Mouse (Mus musculus) retina, postnatal 1 day (tissue): ENCODE measurements at regions not wholly inside any gene's neighbourhood (a gene's known extent, or its start where the extent isn't known, plus 50 kb on each side); places are given as distances from the start of the nearest gene placed in this dataset.

ENCODE experiments used
- DNase-seq: peaks from one replicate; pipeline ENCODE4 v3.0.0-alpha.2; 2012

DNA sequence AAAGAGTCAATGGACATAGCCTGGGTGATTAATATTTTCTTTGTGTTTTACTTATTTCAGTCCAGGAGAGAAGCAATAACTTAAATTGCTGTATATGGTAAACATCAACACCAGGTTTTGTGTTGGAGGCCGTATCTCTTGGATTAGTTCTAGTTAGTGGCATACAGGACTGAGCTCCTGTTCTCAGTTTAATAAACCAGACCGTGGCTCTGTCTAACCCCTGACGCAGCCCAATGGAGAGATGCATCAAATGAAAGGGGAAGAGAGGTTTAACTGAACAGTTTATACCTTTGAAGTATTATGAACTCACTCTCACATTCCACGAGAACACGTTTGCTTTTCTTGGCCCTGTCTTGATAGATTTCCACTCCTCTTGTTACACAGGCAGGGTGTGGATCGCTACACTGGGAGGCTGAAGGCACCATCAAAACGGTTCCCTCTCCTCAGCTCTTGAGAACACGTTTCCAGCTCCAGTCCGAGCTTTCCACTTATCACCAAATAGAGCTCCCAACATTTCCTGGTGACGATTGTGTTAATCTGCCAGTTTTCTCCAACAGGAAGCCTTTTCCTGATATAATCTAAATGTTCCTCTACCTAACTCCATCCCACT lies 54.0 kb upstream of the Cerkl start:
- DNase-seq, result no peak

DNA sequence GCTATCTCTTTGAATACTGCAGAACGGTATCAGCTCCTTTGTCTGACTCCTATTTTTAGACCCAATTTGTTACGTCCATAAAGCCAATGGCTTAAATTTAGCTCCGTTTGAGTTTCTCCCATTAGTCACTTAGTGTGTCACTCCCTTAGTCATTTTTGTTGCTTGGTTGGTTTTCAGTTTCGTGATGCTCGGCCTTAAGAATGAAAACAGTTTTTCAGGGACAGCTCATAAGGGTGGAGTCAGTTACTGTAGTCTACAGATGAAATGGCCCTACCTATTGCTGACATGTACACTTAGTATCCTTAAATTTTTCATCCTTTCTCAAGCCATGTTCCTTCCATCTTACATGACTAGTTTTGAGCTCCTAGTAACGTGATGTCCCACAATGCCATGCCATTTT lies 54.5 kb upstream of the Cerkl start:
- DNase-seq, result no peak

DNA sequence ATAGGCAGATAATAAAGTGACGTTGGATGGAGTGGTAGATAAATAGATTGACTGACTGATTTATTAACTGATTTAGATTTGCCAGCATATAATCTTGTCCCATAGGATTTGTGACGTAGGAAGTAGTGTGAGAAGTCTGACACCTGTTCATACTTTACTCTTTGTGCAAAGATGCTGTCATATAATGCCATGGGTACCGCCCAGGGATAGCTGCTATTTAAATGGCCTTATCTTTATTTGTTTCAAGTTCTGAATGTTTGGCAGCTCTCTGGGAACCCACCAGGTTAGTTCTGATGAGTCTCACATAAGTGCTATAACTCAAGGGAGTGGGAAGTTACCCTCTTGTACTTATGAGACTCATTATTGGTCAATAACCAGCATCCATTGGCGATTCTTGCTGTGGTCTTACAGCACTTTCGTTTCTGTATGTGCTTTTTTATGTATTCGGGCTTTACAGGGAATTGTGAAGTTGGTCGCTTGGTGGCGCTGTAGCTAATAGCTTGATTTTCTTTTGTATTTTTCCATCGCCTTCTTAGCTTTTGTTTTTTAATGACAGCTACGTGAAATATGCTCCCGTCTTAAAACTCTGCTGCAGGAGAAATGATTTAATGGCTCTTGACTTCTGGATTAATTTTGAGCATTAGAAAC lies 55.2 kb upstream of the Cerkl start:
- peak; percentile 80 for DNase-seq

DNA sequence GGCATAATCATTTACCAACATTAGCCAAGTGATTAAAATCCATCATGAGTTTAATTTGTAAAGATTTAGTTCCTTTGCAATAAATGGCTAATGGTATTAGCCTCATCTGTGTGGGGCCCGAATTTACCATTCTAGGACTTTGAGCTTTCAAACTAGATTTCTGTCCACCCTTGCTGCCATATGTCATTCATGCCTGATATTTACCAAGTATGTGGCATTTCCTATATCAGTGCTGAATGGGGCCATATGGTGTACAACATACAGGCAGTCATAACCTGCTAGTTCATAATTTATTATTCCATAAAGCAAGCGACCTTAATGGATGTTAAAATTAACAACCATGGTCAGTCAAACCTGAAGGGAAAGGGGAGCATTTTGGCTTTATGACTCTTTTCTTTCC lies 55.8 kb upstream of the Cerkl start:
- no peak for DNase-seq

DNA sequence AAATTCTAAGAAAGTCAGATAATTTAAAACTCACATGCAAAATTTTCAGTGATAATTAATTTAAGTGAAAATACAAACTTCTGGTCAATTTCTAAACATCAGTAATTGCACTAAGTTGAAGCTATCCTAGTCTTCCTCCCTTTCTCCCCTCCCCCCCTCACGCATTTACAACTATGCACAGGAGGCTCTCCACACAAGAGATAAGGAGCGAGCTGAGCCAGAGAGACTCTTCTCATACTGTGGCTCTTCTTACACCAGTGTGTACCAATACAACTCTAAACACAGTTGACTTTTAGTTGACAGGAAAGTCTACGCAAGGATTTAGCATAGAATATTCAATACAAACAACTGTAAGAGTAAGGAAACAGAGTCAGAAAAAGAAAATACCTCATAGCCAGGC lies 57.1 kb upstream of the Cerkl start:
- no peak for DNase-seq

DNA sequence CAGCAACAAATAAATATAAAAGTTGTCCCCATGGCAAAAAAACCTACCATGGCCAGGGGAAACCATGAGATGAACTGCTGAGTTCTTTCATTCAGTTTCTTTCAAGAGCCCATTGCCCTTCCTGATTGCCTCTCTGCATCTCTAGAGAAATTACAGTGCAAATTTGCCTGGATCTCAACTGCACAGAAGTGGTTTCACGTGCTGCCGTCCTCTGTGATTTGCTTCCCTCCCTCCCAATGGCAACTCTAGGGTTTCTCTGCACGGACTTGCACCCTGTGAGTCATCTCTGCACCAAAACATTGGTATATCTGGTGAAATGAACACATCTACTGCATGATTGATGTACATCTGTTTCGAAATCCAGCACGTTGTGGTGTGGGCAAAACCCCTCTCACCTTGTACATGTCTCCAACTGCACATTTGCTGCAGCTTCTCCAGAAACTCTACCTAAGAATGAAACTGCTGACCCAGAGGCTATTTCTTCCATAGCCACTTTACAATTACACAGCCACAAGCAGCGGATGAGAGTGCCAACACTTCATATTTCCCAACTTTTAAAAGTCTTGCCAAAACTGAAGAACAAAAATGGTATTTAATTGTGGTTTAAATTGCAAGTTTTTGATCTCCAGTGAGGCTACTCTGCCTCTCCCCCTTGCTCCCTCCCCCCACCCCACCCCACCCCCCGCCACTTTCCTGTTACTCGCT lies 61.6 kb upstream of the Cerkl start:
- DNase-seq, result no peak

DNA sequence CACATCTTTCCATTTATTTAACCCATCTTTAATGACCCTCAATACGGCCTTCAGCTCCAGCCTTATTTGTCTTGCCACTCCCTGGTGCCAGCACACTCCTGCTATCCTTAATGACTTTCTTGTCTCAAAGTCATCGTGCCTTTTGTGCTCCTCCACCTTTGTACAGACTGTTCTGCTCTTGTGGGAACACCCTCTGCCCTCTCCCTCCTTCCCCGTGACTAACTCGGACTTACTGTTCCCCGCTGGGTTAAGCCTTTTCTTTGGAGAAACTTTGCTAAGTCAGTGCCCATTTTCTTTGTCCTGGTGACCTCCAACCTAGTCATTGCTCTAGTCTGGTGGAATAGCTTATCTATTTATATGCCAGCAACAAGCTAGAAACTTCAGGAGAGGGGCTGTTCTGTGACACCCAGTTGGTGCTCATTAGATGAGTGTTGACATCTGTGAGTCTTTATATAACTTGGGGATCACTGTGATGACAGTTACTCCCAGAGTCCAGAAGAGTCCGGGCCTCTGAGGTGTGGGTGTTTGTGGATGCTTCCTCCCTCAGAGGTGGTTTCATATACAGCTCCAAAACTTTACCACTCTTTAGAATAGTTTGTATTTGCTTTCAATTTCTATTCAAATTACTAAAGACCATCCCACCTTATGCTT lies 63.3 kb upstream of the Cerkl start:
- no peak for DNase-seq

DNA sequence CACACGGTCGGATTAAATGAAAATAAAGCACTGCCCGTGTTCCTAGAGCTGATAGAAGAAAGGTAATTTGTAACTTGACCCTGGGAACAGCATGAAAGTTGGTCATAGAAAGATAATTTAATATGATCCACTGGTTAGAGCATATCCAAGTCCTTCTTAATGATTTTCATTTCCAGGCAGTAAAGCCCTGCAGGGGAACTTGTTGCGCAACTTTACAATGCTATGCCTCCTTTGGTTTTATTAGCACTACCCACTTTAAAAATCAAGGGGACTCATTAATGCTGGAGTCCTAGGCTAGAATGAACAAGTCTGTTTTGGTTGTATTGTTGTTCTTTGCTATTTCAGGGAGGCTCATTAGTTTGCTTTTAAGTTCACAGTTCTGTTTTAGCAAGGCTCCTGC lies 66.9 kb upstream of the Cerkl start:
- no peak for DNase-seq

DNA sequence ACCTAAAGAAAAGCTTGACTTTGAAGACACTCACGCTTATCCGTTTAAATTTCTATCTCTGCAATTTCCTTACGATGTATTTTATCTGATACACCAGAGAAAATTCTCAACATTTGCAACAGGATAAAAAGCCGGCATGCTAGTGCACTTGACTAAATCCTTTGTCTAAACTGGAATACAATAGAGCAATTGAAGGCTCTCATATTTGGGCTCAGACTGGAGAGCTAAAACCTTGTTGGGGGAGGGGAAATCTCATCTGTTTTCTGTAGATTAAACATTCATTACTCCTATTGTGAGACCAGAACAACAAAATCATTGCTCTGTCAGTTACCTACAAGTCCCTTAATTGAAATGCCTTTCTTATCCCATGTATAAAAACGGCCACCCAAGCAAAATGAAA lies 70.9 kb upstream of the Cerkl start:
- DNase-seq, result peak; percentile 79

DNA sequence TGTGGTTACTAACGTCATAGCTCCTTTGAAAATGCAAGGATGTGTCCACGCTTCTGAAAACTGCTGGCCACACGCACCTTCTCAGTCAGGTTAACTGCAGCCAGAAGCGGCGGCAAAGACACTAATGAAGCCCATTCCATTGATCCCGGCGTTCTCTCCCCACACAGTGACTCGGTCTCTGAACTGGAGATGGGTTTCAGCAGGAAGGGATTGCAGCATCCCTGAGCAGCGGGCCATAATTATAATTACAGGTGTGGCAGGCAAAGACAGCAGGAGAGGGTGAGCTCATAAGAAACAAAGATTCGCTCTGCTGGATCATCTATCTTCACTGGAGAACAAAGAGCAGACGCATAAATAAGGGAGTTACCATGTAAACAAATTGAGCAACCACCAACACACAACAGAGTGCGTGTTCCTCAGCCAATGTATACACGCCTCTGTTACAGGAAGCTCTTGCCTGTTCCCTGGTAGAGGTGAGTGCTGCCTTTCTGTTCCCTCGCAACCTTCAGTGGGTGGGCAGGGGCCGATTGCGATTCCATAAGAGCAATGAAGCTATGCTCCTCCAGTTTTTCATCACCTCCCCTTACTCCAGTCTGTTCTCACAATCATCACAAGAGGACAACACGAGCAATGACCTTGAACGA lies 71.9 kb upstream of the Cerkl start:
- peak; percentile 43 for DNase-seq

DNA sequence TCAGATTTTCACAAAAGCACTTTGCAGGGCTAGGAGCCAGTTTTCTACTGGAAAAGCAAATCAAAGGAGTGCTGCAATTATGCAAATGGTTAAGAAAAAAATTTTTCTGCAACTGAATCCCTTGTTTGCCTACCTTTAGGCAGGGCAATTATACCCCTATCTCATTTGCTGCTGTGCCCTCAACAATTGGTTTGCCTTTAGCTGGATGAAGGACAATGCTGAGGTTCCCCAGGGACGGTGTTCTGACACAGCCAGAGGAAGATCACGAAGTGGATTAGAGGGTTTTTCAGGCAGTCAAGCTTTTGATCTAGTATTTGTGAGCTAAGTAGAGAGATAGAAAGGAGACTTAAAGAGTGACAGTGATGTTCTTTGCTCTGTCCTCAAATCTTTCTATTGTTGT lies 72.6 kb upstream of the Cerkl start:
- peak; percentile 36 for DNase-seq

DNA sequence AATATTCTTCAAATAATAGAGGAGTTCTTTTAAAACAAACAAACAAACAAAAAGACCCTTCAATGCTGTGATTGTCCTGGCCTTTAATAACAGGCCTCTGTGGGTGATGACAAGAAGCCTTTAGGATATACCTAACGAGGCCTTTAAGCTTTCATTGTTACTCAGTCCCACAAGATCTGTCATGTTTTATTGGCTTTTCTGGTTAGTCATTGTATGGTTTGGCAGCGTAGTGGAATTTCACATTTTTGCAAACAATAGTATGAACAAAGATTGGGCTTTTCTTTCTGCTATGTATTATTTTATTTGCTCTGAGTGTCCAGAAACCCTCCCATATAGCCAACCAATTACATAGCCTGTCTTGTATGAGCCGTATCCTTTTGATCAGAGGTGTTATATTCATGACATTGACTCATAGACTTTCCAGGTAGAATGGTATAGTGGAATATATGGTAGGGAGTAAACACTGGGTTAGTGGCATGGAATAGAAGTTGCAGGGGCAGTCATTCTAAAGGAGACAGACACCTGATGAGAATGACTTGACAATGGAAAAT lies 76.1 kb upstream of the Cerkl start:
- no peak for DNase-seq

DNA sequence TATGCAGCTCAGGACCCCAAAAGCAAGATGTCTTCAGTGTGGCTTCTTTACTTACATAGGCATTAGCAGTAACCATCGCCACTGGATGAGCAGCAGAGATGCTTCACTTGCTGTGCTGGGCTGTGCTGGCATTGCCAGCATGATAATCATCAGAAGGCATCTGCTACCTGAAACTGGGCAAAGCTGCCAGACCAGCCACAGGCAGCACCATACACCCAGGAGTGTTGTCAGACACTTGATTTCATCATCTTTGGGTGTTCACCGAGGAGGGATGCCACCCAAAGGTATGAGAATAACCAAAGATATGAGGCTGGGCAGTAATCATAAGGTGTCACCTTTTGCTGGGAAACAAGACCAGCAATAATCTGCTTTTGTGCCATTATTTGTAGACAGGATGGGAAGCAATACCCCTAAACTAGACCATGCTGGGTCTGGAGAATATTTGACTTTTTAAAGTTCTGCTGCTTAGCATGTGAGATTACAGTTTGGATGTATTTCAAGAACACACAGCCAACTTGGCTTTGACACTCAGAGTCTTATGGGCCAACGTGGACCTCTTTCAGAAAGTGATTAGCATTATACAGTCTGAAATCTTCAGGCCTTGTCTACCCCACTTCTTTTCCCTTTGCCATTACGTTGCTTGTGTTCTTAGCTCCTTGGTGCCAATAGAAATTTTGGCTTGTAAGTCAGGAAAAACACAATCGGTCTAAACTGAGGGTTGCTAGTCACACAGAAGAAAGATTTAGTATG lies 80.7 kb upstream of the Cerkl start:
- no peak for DNase-seq

DNA sequence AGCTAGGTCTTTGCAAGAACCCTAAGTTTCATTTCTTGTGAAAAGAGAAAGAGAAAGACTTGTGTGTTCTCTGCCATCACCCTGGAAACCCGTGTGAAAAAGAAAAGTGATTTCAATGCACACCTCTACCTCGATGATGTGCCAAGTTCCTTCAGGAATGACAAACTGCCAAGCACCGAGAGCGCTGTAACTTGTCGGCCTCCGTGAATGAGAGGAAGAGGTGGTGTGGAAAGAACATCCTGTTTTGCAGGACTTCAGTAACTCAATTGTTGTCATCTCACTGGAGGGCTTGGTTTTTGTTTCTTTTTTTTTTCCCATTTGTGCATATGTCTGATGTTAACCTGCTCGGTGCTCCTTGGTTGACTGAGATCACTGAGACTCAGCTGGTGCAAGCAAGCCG lies 83.8 kb upstream of the Cerkl start:
- DNase-seq, result no peak

DNA sequence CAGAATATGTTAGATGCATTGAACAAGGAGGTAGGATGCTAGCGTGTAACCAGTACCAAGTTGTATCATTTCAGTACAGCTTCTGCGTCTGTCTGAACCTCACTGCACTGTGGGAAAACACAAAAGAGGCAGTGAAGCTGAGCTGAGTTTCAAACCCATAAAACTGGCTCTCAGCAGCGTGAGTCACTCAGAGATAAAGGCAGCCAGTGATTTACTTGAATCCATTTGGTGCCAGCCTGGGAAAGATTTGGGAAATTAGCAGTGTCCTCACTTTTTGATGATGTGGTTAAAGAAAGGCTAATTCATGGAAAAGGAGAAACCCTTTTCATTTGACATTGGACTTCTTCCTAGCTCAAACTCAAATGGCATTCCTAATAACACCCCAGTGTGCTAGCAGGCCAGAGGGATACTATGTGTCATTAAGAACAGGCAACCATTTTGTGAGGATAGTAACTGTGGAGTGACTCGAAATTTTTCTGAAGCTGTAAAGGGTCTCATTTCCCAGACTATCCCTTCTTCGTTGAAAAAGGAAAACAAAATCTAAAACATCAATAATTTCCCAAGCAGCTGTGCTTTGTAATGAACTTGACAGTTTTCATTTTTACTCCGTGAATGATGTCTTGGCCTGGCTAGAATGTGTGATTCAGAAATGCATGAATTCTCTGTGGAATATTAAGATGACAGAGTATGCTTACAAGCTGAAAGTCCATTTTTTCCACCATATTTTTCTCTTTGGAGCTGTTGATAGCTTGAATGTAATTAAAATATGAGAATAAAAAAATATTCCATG lies 85.8 kb upstream of the Cerkl start:
- no peak for DNase-seq

DNA sequence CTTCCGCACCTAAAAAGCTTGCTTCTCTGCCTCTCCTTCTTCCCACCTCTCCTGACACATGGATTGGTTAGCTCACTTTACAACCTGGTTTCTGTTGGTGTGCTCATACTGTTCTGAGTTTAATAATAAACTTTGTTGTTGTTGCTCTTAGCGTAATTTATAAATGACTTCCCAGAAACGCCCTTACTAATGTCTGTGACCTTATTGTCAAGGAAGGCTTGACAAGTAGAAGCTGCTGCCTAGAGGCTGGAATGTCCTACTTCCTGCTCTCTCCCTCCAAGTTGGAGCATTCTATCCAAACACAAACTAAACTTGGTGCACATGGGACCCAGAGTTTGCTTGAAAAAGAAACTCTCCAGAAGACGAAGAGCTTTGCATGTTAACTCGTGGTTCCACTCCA lies 86.9 kb upstream of the Cerkl start:
- DNase-seq, result no peak

DNA sequence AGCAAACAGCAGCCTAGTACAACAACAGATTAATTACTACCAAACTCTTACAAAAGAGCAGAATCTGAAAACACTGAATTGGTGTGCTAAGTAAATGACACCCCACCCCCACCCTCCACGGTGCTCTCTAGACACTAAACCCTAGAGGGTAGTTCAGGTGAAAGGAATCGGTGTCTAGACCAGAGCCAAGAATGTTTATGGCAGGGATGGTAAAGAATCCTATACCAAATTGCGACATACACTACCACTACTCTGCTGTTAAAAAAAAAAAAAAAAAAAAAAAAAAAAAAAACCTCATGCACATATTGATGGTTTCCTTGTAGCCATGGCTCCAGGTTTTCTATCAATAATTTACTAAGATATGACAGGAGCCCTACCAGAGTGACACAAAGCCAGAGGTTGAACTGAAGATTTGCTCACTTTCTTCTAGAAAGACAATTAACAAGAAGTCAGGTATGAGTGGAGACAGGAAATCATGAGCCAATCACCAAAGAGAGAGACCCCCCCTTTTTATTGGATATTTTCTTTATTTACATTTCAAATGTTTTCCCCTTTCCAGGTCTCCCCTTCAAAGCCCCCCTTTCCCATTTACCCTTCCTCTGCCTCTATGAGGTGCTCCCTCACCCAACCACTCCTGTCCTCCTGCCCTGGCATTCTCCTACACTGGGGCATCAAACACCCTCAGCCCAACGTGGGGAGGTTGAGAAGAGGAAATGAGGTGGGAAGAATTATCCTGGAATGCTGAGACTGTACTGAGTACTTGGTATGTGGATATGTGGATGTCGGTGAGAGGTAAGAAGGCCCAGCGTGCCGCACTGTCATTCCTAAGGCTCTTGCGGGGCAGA lies 87.6 kb upstream of the Cerkl start:
- no peak for DNase-seq

DNA sequence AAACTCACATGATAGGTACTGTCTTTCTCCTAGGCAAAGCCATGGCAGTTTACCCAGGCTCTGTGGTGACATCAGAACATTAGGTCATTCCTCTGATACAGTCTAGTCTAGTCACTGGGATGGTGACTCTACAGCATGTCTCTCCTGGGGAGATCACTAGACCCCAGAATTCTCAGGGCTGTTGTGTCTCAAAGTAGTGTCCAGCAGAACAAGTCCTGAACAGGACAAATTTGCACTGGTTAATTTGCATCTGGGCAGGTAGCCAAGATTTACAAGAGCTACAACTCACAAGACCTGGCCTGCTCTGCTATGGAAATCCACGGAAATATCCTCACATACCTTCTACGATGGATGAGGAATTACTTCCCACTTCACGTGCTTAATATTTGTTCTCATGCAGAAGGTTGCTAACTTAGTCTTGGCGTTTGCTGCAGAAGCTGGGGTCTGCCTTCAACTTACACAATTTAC lies 88.2 kb upstream of the Cerkl start:
- no peak for DNase-seq

DNA sequence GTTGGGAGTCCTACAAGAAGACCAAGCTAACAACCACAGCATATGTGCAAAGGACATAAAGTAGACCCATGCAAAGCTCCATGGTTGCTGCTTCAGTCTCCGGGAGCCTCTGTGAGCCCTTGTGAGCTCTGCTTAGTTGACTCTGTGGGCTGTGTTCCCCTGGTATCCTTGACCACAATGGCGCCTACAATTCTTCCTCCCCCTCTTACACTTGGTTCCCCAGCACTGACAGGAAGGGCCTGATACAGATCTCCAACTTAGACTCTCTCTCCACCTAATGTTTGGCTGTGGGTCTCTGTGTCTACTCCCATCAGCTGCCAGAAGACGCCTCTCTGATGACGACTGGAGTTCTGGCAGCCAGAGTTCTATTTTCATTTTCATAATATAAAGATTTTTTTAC lies 88.9 kb upstream of the Itprid2 start:
- DNase-seq, result no peak

DNA sequence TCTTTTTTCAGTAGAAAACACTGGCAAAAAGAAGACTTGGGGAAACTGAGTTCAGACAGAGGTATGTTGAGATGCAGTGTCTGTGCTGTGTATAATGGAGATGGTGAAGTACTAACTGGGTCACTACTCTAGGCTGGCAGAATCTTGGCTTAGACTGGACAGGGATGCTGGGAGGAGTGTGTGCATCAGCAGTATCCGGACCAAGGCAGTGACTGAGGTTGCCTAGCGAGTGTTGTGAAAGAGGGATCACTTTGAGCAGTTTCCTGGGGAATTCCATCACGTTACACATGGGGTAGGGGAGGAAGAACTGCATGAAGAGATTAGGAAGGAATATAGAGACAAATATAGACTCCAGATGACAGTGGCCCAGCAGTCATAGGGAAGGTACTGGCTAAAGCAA lies 87.9 kb upstream of the Itprid2 start:
- DNase-seq, result no peak
